Mouse (Mus musculus): ENCODE measurements around the gene Fgf2. TPM values are rescaled to one million over a fixed set of nuclear protein-coding genes. Genes with fewer than 3 reads are reported as not detected.
A peak's percentile ranks its signal among the peaks of the same experiment; 100 is the strongest.

Gene Fgf2
- polyA plus RNA-seq, 1 experiment from 2014 or later: 1.4 TPM

GRCm38 (mm10) chr3:37325317-37326112 is 22.6 kb upstream of the Fgf2 start:
- no peak for ATAC-seq (ENCODE audit: low FRiP score, low TSS enrichment)
- H3K9ac ChIP-seq (replicated peaks; ENCODE audit: low read length): no peak overlapping the region
- H3K27ac ChIP-seq (ENCODE audit: low read length): no peak overlapping the region
- H3K4me1 ChIP-seq (ENCODE audit: insufficient read depth, low read length): peaks cover 3% of the 10 kb centered on the region; the same call in 1 of the 2 replicates
- no peaks in the 10 kb centered on the region for H3K9me3 ChIP-seq (ENCODE audit: low read length)
- H3K27me3 ChIP-seq (ENCODE audit: insufficient read depth, low read length): no peaks in the 10 kb centered on the region
- 64% methylated on average over 5 of the region's 5 CpGs for WGBS
- no peak overlapping the region for H3K4me2 ChIP-seq (replicated peaks; ENCODE audit: low read depth, low read length)
- no peak overlapping the region for H3K4me3 ChIP-seq (ENCODE audit: low read length)
- peaks cover 6% of the 10 kb centered on the region; the same call in 1 of the 2 replicates for H3K36me3 ChIP-seq (ENCODE audit: insufficient read depth, low read length)

GRCm38 (mm10) chr3:37326627-37327026 is 21.5 kb upstream of the Fgf2 start:
- H3K4me1 ChIP-seq (ENCODE audit: insufficient read depth, low read length): peaks cover 3% of the 10 kb centered on the region; the same call in 1 of the 2 replicates
- H3K27me3 ChIP-seq (ENCODE audit: insufficient read depth, low read length): no peaks in the 10 kb centered on the region
- WGBS: 80% methylated on average over 3 of the region's 3 CpGs
- no peak overlapping the region for H3K27ac ChIP-seq (ENCODE audit: low read length)
- H3K9me3 ChIP-seq (ENCODE audit: low read length): no peaks in the 10 kb centered on the region
- ATAC-seq (ENCODE audit: low FRiP score, low TSS enrichment): no peak
- H3K4me2 ChIP-seq (replicated peaks; ENCODE audit: low read depth, low read length): no peak overlapping the region
- no peaks in the 10 kb centered on the region for H3K36me3 ChIP-seq (ENCODE audit: insufficient read depth, low read length)
- no peak overlapping the region for H3K4me3 ChIP-seq (ENCODE audit: low read length)
- no peak overlapping the region for H3K9ac ChIP-seq (replicated peaks; ENCODE audit: low read length)

GRCm38 (mm10) chr3:37328489-37328888 is 19.7 kb upstream of the Fgf2 start:
- no peak for ATAC-seq (ENCODE audit: low FRiP score, low TSS enrichment)

GRCm38 (mm10) chr3:37329963-37330362 is 18.2 kb upstream of the Fgf2 start:
- no peaks in the 10 kb centered on the region for H3K9me3 ChIP-seq (ENCODE audit: low read length)
- H3K4me3 ChIP-seq (ENCODE audit: low read length): no peak overlapping the region
- H3K9ac ChIP-seq (replicated peaks; ENCODE audit: low read length): no peak overlapping the region
- H3K4me2 ChIP-seq (replicated peaks; ENCODE audit: low read depth, low read length): no peak overlapping the region
- H3K27me3 ChIP-seq (ENCODE audit: insufficient read depth, low read length): no peaks in the 10 kb centered on the region
- H3K4me1 ChIP-seq (ENCODE audit: insufficient read depth, low read length): no peaks in the 10 kb centered on the region; the same call in 1 of the 2 replicates
- no peak overlapping the region for H3K27ac ChIP-seq (ENCODE audit: low read length)
- no peaks in the 10 kb centered on the region for H3K36me3 ChIP-seq (ENCODE audit: insufficient read depth, low read length)
- ATAC-seq (ENCODE audit: low FRiP score, low TSS enrichment): no peak
- WGBS: 83% methylated on average over 1 of the region's 1 CpGs

More at GRCm38 (mm10) chr3:37328489-37328888, 19.7 kb upstream of the Fgf2 start:
- Histone ChIP-seq H3K4me3 (ENCODE audit: low read length) (no peak overlapping the region), H3K9me3 (ENCODE audit: low read length) (no peaks in the 10 kb centered on the region), H3K27ac (ENCODE audit: low read length) (no peak overlapping the region), H3K36me3 (ENCODE audit: insufficient read depth, low read length) (no peaks in the 10 kb centered on the region), H3K4me2 (replicated peaks; ENCODE audit: low read depth, low read length) (no peak overlapping the region), H3K4me1 (ENCODE audit: insufficient read depth, low read length) (peaks cover 3% of the 10 kb centered on the region; the same call in 1 of the 2 replicates), H3K9ac (replicated peaks; ENCODE audit: low read length) (no peak overlapping the region), H3K27me3 (ENCODE audit: insufficient read depth, low read length) (no peaks in the 10 kb centered on the region)
- 79% methylated on average over 2 of the region's 2 CpGs for WGBS

GRCm38 (mm10) chr3:37331999-37332449 is 16.1 kb upstream of the Fgf2 start:
- no peaks in the 10 kb centered on the region for H3K4me1 ChIP-seq (ENCODE audit: insufficient read depth, low read length)
- no peaks in the 10 kb centered on the region for H3K9me3 ChIP-seq (ENCODE audit: low read length)
- no peaks in the 10 kb centered on the region for H3K36me3 ChIP-seq (ENCODE audit: insufficient read depth, low read length)
- no peak for ATAC-seq (ENCODE audit: low FRiP score, low TSS enrichment)
- no peak overlapping the region for H3K9ac ChIP-seq (replicated peaks; ENCODE audit: low read length)
- WGBS: 67% methylated on average over 6 of the region's 6 CpGs
- H3K27me3 ChIP-seq (ENCODE audit: insufficient read depth, low read length): no peaks in the 10 kb centered on the region
- H3K4me2 ChIP-seq (replicated peaks; ENCODE audit: low read depth, low read length): no peak overlapping the region
- H3K27ac ChIP-seq (ENCODE audit: low read length): no peak overlapping the region
- H3K4me3 ChIP-seq (ENCODE audit: low read length): no peak overlapping the region

GRCm38 (mm10) chr3:37334053-37334452 is 14.1 kb upstream of the Fgf2 start:
- 94% methylated on average over 4 of the region's 4 CpGs for WGBS
- Histone ChIP-seq H3K4me2 (replicated peaks; ENCODE audit: low read depth, low read length) (no peak overlapping the region), H3K4me3 (ENCODE audit: low read length) (no peak overlapping the region), H3K4me1 (ENCODE audit: insufficient read depth, low read length) (no peaks in the 10 kb centered on the region), H3K9me3 (ENCODE audit: low read length) (no peaks in the 10 kb centered on the region), H3K9ac (replicated peaks; ENCODE audit: low read length) (no peak overlapping the region), H3K27me3 (ENCODE audit: insufficient read depth, low read length) (no peaks in the 10 kb centered on the region), H3K27ac (ENCODE audit: low read length) (no peak overlapping the region), H3K36me3 (ENCODE audit: insufficient read depth, low read length) (no peaks in the 10 kb centered on the region)
- ATAC-seq (ENCODE audit: low FRiP score, low TSS enrichment): no peak

- ATAC-seq (ENCODE audit: low FRiP score, low TSS enrichment): no peak
- Histone ChIP-seq H3K4me3 (ENCODE audit: low read length) (no peak overlapping the region), H3K27me3 (ENCODE audit: insufficient read depth, low read length) (no peaks in the 10 kb centered on the region), H3K27ac (ENCODE audit: low read length) (no peak overlapping the region), H3K4me2 (replicated peaks; ENCODE audit: low read depth, low read length) (no peak overlapping the region), H3K9me3 (ENCODE audit: low read length) (no peaks in the 10 kb centered on the region), H3K36me3 (ENCODE audit: insufficient read depth, low read length) (no peaks in the 10 kb centered on the region), H3K4me1 (ENCODE audit: insufficient read depth, low read length) (no peaks in the 10 kb centered on the region), H3K9ac (replicated peaks; ENCODE audit: low read length) (no peak overlapping the region)
- 68% methylated on average over 5 of the region's 5 CpGs for WGBS
These were observed 7.0 kb upstream of the Fgf2 start for GRCm38 (mm10) chr3:37341110-37341509.

- 59% methylated on average over 5 of the region's 5 CpGs for WGBS
- Histone ChIP-seq H3K4me2 (replicated peaks; ENCODE audit: low read depth, low read length) (no peak overlapping the region), H3K27ac (ENCODE audit: low read length) (no peak overlapping the region), H3K27me3 (ENCODE audit: insufficient read depth, low read length) (peaks cover 7% of the 10 kb centered on the region), H3K9me3 (ENCODE audit: low read length) (no peaks in the 10 kb centered on the region), H3K4me1 (ENCODE audit: insufficient read depth, low read length) (peaks cover 2% of the 10 kb centered on the region), H3K36me3 (ENCODE audit: insufficient read depth, low read length) (no peaks in the 10 kb centered on the region), H3K4me3 (ENCODE audit: low read length) (no peak overlapping the region), H3K9ac (replicated peaks; ENCODE audit: low read length) (no peak overlapping the region)
- ATAC-seq (ENCODE audit: low FRiP score, low TSS enrichment): no peak
These were observed 5.3 kb upstream of the Fgf2 start for GRCm38 (mm10) chr3:37342811-37343210.

- H3K36me3 ChIP-seq (ENCODE audit: insufficient read depth, low read length): no peaks in the 10 kb centered on the region
These were observed 475 bp upstream of the Fgf2 start for GRCm38 (mm10) chr3:37347671-37348070.

GRCm38 (mm10) chr3:37349166-37349548 is 1.0 kb downstream of the Fgf2 start:
- peaks cover 7% of the 10 kb centered on the region for H3K27me3 ChIP-seq (ENCODE audit: insufficient read depth, low read length)
- no peak for ATAC-seq (ENCODE audit: low FRiP score, low TSS enrichment)
- H3K4me3 ChIP-seq (ENCODE audit: low read length): peak overlapping the region; percentile 75
- peaks cover 12% of the 10 kb centered on the region for H3K4me1 ChIP-seq (ENCODE audit: insufficient read depth, low read length)
- H3K9me3 ChIP-seq (ENCODE audit: low read length): no peaks in the 10 kb centered on the region
- H3K9ac ChIP-seq (replicated peaks; ENCODE audit: low read length): peak overlapping the region; percentile 84
- WGBS: 8% methylated on average over 8 of the region's 8 CpGs
- H3K4me2 ChIP-seq (replicated peaks; ENCODE audit: low read depth, low read length): peak overlapping the region; percentile 99
- H3K36me3 ChIP-seq (ENCODE audit: insufficient read depth, low read length): no peaks in the 10 kb centered on the region
- no peak overlapping the region; the same call in 1 of the 2 replicates for H3K27ac ChIP-seq (ENCODE audit: low read length)

More at GRCm38 (mm10) chr3:37347671-37348070, 475 bp upstream of the Fgf2 start:
- Histone ChIP-seq H3K4me2 (replicated peaks; ENCODE audit: low read depth, low read length) (peak overlapping the region; percentile 99), H3K4me3 (ENCODE audit: low read length) (peak overlapping the region; percentile 75), H3K9me3 (ENCODE audit: low read length) (no peaks in the 10 kb centered on the region), H3K27me3 (ENCODE audit: insufficient read depth, low read length) (peaks cover 7% of the 10 kb centered on the region), H3K9ac (replicated peaks; ENCODE audit: low read length) (no peak overlapping the region), H3K4me1 (ENCODE audit: insufficient read depth, low read length) (peaks cover 12% of the 10 kb centered on the region), H3K27ac (ENCODE audit: low read length) (no peak overlapping the region)
- 36% methylated on average over 9 of the region's 9 CpGs for WGBS
- ATAC-seq (ENCODE audit: low FRiP score, low TSS enrichment): no peak
